Mouse (Mus musculus): ENCODE data around the gene Ptprm. TPM values are rescaled to one million over a fixed set of nuclear protein-coding genes. Genes with fewer than 3 reads are reported as not detected.

The Ptprm gene
- total RNA-seq, 2 experiments from 2014 or later = 27.3 to 27.4 TPM

- no peak for DNase-seq (ENCODE audit: low spot score in 2 of 2)
Measured at GRCm38 (mm10) chr17:66694326-66694725, 659.9 kb downstream of the Ptprm start.

DNA sequence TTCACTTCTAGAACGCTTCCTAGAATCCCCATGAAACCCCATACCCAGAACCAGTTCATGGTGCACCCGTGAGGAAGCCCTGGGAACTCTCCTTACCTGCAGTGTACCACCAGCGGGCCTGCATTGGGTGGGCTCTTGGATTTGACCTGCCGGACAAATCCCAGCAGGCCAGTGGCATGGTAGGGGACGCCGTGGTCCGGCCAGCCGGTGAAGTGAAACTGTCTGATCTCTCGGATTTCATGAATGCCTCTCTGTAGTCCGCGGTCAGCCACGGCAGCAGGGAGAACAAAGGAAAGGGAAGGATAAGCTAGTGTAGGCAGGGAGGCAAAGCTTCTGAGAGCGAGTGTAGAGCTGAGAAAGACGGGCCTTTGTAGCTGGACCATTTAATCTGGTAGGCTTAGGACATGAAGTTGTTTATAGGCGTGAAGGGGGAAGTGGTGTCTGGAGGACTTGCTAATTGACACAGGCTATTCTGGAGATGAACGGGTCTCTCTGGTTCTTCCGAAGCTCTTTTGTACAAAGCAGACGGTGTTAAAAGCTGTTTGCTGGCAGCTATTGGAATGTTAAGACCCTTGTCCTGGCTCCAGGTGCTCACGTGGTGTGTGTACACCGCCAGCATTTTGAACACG, 660.5 kb downstream of the Ptprm start:
- DNase-seq (ENCODE audit: low spot score in 2 of 2) = no peak

DNA sequence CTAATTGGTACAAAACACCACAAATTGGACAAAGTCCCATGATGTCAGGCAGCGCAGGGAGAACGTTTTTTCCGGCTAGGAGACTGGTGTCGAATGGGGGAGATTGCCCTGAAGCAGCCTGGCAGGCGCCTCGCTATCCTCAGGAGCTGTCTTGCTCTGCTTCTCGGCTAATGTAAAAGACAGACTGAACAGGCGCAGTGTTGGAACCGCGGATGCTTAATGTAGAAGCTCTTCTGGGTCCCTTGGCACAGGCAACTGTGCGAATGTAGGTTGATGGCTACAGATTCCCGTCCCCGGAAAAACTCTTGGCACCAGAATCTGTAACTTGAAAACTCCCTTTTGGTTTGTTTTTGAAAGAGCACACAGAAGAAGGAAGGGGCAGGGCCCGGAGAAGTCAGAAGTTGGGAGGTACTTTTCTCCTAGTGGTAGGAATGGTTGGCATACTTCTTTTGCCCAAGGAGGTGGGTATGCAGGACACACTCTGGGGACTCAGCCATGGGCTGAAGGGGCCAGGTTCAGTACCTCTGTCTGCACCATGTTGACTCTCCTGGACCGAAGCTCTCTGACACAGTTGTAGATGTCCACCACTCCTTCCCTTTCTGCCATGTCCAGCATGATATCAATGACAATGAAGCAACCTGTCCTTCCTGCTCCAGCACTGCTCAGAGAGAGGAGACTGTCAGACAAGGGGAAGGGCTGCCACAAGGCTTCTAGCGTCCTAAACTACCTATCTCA, 661.1 kb downstream of the Ptprm start:
- no peak for DNase-seq (ENCODE audit: low spot score in 2 of 2)

GRCm38 (mm10) chr17:66688179-66688578, 666.1 kb downstream of the Ptprm start:
- DNase-seq (ENCODE audit: low spot score in 2 of 2) = no peak

GRCm38 (mm10) chr17:66687543-66687942, 666.7 kb downstream of the Ptprm start:
- no peak for DNase-seq (ENCODE audit: low spot score in 2 of 2)

- no peak for DNase-seq (ENCODE audit: low spot score in 2 of 2)
Measured at GRCm38 (mm10) chr17:66686701-66687489, 667.4 kb downstream of the Ptprm start.

GRCm38 (mm10) chr17:66683411-66683810, 670.8 kb downstream of the Ptprm start:
- DNase-seq (ENCODE audit: low spot score in 2 of 2) = no peak

DNA sequence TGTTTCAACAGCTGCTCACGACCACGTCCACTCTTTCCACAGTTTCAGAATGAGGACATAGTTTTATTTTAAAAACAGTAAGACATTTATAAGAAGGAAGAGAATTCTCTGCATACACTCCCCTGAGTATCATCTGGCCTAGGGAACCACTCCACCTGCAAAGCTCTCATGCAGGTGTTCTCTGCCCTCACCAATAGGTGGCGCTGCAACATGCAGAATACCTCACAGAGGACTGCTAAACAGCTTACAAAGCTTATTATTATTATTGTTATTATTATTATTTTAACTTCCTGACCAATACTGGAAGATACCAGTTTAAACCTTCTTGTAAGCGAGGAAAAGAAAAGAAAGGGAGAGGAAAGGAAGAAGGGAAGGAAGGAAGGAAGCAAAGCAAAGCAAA, 673.6 kb downstream of the Ptprm start:
- DNase-seq (ENCODE audit: low spot score in 2 of 2) = peak; percentile 55 to 66

DNA sequence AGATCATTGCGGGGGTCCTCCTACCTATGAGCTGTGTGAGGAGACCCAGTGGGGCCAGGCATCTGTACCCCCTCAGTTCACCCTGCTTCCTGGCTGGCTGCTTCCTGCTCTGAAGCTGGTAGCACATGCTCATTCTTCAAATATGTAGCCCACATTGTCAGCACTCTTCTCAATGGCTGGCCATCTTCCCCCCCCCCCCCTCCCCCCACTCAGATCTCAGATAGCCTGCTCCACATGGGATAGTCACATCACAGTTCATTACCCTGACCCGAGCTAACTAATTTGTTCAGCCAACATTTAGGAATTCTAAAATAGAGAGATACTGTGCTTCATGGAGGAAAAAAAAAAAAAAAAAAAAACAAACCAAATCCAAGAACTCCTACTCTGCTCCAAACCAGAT, 679.6 kb downstream of the Ptprm start:
- DNase-seq (ENCODE audit: low spot score in 2 of 2) = no peak

DNA sequence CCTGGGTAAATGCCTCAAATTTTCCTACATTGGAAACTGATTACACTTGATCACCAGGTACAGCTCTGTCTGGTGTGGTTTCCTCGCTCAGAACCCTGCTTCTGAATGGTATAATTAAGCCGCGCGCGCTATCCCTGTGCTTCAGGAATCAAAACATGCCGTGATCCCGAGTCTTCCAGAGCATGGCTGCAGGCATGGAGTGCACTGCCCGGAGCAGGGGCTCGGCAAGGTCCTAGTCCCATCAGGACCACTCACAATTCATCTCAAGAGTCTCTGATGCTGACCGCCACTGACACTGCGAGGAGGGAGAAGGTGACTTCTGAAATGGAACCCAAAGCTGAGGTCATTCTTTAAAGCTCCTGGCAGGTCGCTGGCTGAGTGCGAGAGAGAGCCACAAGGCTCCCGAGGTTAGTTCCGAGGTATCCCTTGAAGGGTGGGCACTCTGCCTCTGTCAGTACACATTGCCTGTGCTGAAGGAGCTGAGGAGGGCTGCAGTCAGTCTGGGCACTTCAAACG, 682.5 kb downstream of the Ptprm start:
- no peak for DNase-seq (ENCODE audit: low spot score in 2 of 2)

DNA sequence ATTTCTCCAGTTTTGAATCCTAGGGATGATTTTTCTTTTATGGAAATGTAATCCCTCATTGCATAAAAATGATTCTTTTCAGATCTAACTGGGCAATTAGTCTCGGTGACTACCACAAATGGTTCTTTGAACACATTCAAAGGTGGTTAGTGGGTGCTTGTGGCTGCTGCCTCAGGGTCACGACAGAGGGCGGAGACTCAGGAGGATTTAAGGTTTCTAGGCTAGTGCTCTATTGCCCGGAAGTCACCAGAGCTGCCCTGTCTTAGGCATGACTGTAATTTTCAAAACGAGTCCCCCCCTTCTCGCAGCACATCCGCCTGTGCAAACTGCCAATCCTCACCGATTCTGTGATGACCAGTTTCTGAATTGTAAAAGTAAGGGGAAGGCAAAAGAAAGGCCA, 683.0 kb downstream of the Ptprm start:
- no peak for DNase-seq (ENCODE audit: low spot score in 2 of 2)

GRCm38 (mm10) chr17:66665791-66666190, 688.5 kb downstream of the Ptprm start:
- no peak for DNase-seq (ENCODE audit: low spot score in 2 of 2)

DNA sequence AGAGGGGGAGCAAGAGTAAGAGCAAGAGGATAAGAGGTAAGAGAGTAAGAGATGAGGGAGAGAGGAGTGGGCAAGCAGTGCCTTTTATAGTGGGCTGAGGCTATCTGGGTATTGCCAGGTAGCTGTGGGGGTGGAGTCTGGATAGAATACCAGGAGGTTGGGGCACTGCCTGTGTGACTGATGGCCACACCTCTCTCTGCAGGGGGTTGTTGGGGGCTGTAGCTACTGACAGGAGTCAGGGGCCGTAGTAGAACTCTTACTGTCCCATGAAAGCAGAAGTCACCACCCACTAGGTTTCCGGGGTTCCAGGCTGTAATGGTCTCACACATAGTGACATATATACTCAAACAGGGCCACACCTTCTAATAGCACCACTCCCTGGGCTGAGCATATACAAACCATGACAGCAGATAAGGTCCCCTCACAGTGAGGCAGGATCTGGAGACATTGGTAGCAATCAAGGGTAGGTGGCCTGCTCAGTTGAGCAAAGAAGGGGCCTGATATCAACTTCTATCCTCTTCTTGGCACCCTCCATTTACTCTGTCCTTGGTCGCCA, 689.0 kb downstream of the Ptprm start:
- no peak for DNase-seq (ENCODE audit: low spot score in 2 of 2)

DNA sequence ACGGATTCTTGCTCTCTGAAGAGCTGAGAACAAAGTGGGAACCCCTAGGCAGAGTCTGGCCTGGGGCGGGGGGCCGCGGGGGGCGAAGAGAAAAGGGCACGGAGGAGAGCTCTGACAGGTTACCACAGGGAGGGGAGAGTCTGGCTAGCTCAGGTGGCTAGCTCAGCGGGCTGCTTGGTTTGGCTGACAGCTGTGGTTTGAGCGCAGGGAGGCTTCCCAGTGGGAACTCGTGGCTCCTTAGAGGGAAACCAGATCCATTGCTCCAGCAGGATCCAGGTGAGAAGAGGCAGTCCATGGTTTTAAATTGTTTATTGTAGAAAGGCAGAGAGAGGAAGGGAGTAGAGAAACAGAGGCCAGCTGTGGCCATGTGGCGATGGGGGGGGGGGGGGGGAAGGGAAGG, 689.5 kb downstream of the Ptprm start:
- DNase-seq (ENCODE audit: low spot score in 2 of 2) = no peak

GRCm38 (mm10) chr17:66659242-66659641, 695.0 kb downstream of the Ptprm start:
- no peak for DNase-seq (ENCODE audit: low spot score in 2 of 2)

- no peak for DNase-seq (ENCODE audit: low spot score in 2 of 2)
Measured at GRCm38 (mm10) chr17:66637951-66638722, 716.1 kb downstream of the Ptprm start.

GRCm38 (mm10) chr17:66619996-66620656, 734.1 kb downstream of the Ptprm start:
- no peak for DNase-seq (ENCODE audit: low spot score in 2 of 2)

- no peak for DNase-seq (ENCODE audit: low spot score in 2 of 2)
Measured at GRCm38 (mm10) chr17:66619255-66619826, 734.9 kb downstream of the Ptprm start.

Data from adrenal gland, adult 18-20 months (tissue).